Mouse (Mus musculus): Measurements from ENCODE around the gene Tenm2. TPM values are rescaled to one million over a fixed set of nuclear protein-coding genes. Genes with fewer than 3 reads are reported as not detected.

Tenm2 gene
- polyA plus RNA-seq, 1 experiment from 2014 or later: 47.3 TPM

- no peak for ATAC-seq
- no peaks in the 10 kb centered on the region for H3K9me3 ChIP-seq
- WGBS: 9% methylated on average over 2 of the region's 2 CpGs
These were observed 557.2 kb downstream of the Tenm2 start for GRCm38 (mm10) chr11:36678542-36678941.

GRCm38 (mm10) chr11:36678057-36678396, 557.7 kb downstream of the Tenm2 start:
- peak overlapping the region; percentile 73 for H3K4me2 ChIP-seq (replicated peaks)
- no peaks in the 10 kb centered on the region for H3K9me3 ChIP-seq
- H3K36me3 ChIP-seq: no peaks in the 10 kb centered on the region
- peak overlapping the region; percentile 84 for H3K9ac ChIP-seq (replicated peaks)
- H3K27ac ChIP-seq: peak overlapping the region; percentile 97
- H3K4me1 ChIP-seq (replicated peaks): peaks cover 48% of the 10 kb centered on the region
- H3K27me3 ChIP-seq: no peaks in the 10 kb centered on the region
- peak overlapping the region; percentile 65 for H3K4me3 ChIP-seq (replicated peaks)
- ATAC-seq: peak; percentile 65
- WGBS: 5% methylated on average over 10 of the region's 10 CpGs

More at GRCm38 (mm10) chr11:36678542-36678941, 557.2 kb downstream of the Tenm2 start:
- no peaks in the 10 kb centered on the region for H3K27me3 ChIP-seq
- peak overlapping the region; percentile 97 for H3K27ac ChIP-seq
- peak overlapping the region; percentile 73 for H3K4me2 ChIP-seq (replicated peaks)
- H3K36me3 ChIP-seq: no peaks in the 10 kb centered on the region
- H3K4me3 ChIP-seq (replicated peaks): peak overlapping the region; percentile 65
- H3K4me1 ChIP-seq (replicated peaks): peaks cover 42% of the 10 kb centered on the region
- H3K9ac ChIP-seq (replicated peaks): peak overlapping the region; percentile 84; the same call in 1 of the 2 replicates

- under 1% methylated on average over 23 of the region's 23 CpGs for WGBS
- peak; percentile 91 for ATAC-seq
- H3K27me3 ChIP-seq: no peaks in the 10 kb centered on the region
These were observed 558.3 kb downstream of the Tenm2 start for GRCm38 (mm10) chr11:36677321-36678056.

GRCm38 (mm10) chr11:36676446-36677284, 559.1 kb downstream of the Tenm2 start:
- peak overlapping the region; percentile 65 for H3K4me3 ChIP-seq (replicated peaks)
- no peak for ATAC-seq
- WGBS: 20% methylated on average over 16 of the region's 16 CpGs
- peaks cover 61% of the 10 kb centered on the region for H3K4me1 ChIP-seq (replicated peaks)
- H3K9me3 ChIP-seq: no peaks in the 10 kb centered on the region
- H3K4me2 ChIP-seq (replicated peaks): peak overlapping the region; percentile 73
- H3K27me3 ChIP-seq: no peaks in the 10 kb centered on the region
- H3K27ac ChIP-seq: peak overlapping the region; percentile 97
- peak overlapping the region; percentile 84 for H3K9ac ChIP-seq (replicated peaks)
- H3K36me3 ChIP-seq: no peaks in the 10 kb centered on the region

More at GRCm38 (mm10) chr11:36677321-36678056, 558.3 kb downstream of the Tenm2 start:
- H3K9me3 ChIP-seq: no peaks in the 10 kb centered on the region
- peaks cover 53% of the 10 kb centered on the region for H3K4me1 ChIP-seq (replicated peaks)
- H3K4me3 ChIP-seq (replicated peaks): peak overlapping the region; percentile 65
- peak overlapping the region; percentile 97 for H3K27ac ChIP-seq
- H3K4me2 ChIP-seq (replicated peaks): peak overlapping the region; percentile 73
- peak overlapping the region; percentile 84 for H3K9ac ChIP-seq (replicated peaks)
- no peaks in the 10 kb centered on the region for H3K36me3 ChIP-seq

GRCm38 (mm10) chr11:36674902-36675422, 560.8 kb downstream of the Tenm2 start:
- H3K9me3 ChIP-seq: no peaks in the 10 kb centered on the region
- no peaks in the 10 kb centered on the region for H3K36me3 ChIP-seq
- peak overlapping the region; percentile 97; the same call in 1 of the 2 replicates for H3K27ac ChIP-seq
- peak overlapping the region; percentile 73 for H3K4me2 ChIP-seq (replicated peaks)
- H3K4me3 ChIP-seq (replicated peaks): peak overlapping the region; percentile 65
- peaks cover 72% of the 10 kb centered on the region for H3K4me1 ChIP-seq (replicated peaks)
- H3K27me3 ChIP-seq: no peaks in the 10 kb centered on the region
- WGBS: 76% methylated on average over 4 of the region's 4 CpGs
- no peak for ATAC-seq
- H3K9ac ChIP-seq (replicated peaks): peak overlapping the region; percentile 84; the same call in 1 of the 2 replicates

- Histone ChIP-seq H3K9ac (replicated peaks) (peak overlapping the region; percentile 52; the same call in 1 of the 2 replicates), H3K9me3 (no peaks in the 10 kb centered on the region), H3K4me1 (replicated peaks) (peaks cover 66% of the 10 kb centered on the region), H3K27ac (peak overlapping the region; percentile 20; the same call in 1 of the 2 replicates), H3K4me3 (replicated peaks) (peak overlapping the region; percentile 20), H3K27me3 (no peaks in the 10 kb centered on the region), H3K4me2 (replicated peaks) (peak overlapping the region; percentile 40), H3K36me3 (no peaks in the 10 kb centered on the region)
- ATAC-seq: no peak
- 34% methylated on average over 5 of the region's 5 CpGs for WGBS
These were observed 561.6 kb downstream of the Tenm2 start for GRCm38 (mm10) chr11:36674141-36674540.

- Histone ChIP-seq H3K36me3 (no peaks in the 10 kb centered on the region), H3K9ac (replicated peaks) (no peak overlapping the region), H3K27ac (no peak overlapping the region), H3K4me1 (replicated peaks) (peaks cover 59% of the 10 kb centered on the region), H3K27me3 (no peaks in the 10 kb centered on the region), H3K4me2 (replicated peaks) (peak overlapping the region; percentile 29), H3K9me3 (no peaks in the 10 kb centered on the region), H3K4me3 (replicated peaks) (no peak overlapping the region)
- 54% methylated on average over 9 of the region's 9 CpGs for WGBS
- ATAC-seq: peak; percentile 73; the same call in 1 of the 2 replicates
These were observed 564.6 kb downstream of the Tenm2 start for GRCm38 (mm10) chr11:36671196-36671595.

- 0 out of 2 replicates have a peak, but pooled peaks have one; percentile 24 for ATAC-seq
- H3K9ac ChIP-seq (replicated peaks): no peak overlapping the region
- H3K4me1 ChIP-seq (replicated peaks): peaks cover 34% of the 10 kb centered on the region
- no peaks in the 10 kb centered on the region for H3K9me3 ChIP-seq
- no peaks in the 10 kb centered on the region for H3K27me3 ChIP-seq
- no peaks in the 10 kb centered on the region for H3K36me3 ChIP-seq
- no peak overlapping the region for H3K4me3 ChIP-seq (replicated peaks)
- H3K4me2 ChIP-seq (replicated peaks): no peak overlapping the region
- 0 out of 2 replicates have a peak overlapping the region, but pooled peaks have one; percentile 22 for H3K27ac ChIP-seq
- 63% methylated on average over 1 of the region's 1 CpGs for WGBS
These were observed 571.7 kb downstream of the Tenm2 start for GRCm38 (mm10) chr11:36664026-36664425.

- Histone ChIP-seq H3K4me3 (replicated peaks) (no peak overlapping the region), H3K4me1 (replicated peaks) (peaks cover 34% of the 10 kb centered on the region), H3K27ac (peak overlapping the region; percentile 22; the same call in 1 of the 2 replicates), H3K4me2 (replicated peaks) (no peak overlapping the region), H3K9me3 (no peaks in the 10 kb centered on the region), H3K36me3 (no peaks in the 10 kb centered on the region), H3K27me3 (no peaks in the 10 kb centered on the region), H3K9ac (replicated peaks) (no peak overlapping the region)
- 35% methylated on average over 3 of the region's 3 CpGs for WGBS
- no peak for ATAC-seq
These were observed 572.2 kb downstream of the Tenm2 start for GRCm38 (mm10) chr11:36663571-36663970.

- WGBS: 80% methylated on average over 9 of the region's 9 CpGs
These were observed 582.0 kb downstream of the Tenm2 start for GRCm38 (mm10) chr11:36653656-36654323.

GRCm38 (mm10) chr11:36647179-36647578, 588.6 kb downstream of the Tenm2 start:
- H3K27me3 ChIP-seq: no peaks in the 10 kb centered on the region
- no peak overlapping the region for H3K4me3 ChIP-seq (replicated peaks)
- H3K4me2 ChIP-seq (replicated peaks): no peak overlapping the region
- 26% methylated on average over 1 of the region's 1 CpGs for WGBS
- no peak for ATAC-seq
- no peaks in the 10 kb centered on the region for H3K9me3 ChIP-seq
- H3K9ac ChIP-seq (replicated peaks): no peak overlapping the region
- H3K36me3 ChIP-seq: no peaks in the 10 kb centered on the region; the same call in 1 of the 2 replicates
- H3K27ac ChIP-seq: peak overlapping the region; percentile 21; the same call in 1 of the 2 replicates
- peaks cover 21% of the 10 kb centered on the region for H3K4me1 ChIP-seq (replicated peaks)

More at GRCm38 (mm10) chr11:36653656-36654323, 582.0 kb downstream of the Tenm2 start:
- no peak for ATAC-seq
- Histone ChIP-seq H3K4me3 (replicated peaks) (no peak overlapping the region), H3K4me1 (replicated peaks) (peaks cover 25% of the 10 kb centered on the region; the same call in 1 of the 2 replicates), H3K27ac (no peak overlapping the region), H3K9ac (replicated peaks) (no peak overlapping the region), H3K27me3 (no peaks in the 10 kb centered on the region), H3K9me3 (no peaks in the 10 kb centered on the region), H3K4me2 (replicated peaks) (no peak overlapping the region), H3K36me3 (no peaks in the 10 kb centered on the region)

Data from midbrain, embryonic 13.5 days (tissue).